Mouse (Mus musculus) ES-Bruce4 (cell line): ENCODE results near the gene Adamts13. TPM values are rescaled to one million over a fixed set of nuclear protein-coding genes. Genes with fewer than 3 reads are reported as not detected.
A peak's percentile ranks its signal among the peaks of the same experiment; 100 is the strongest.

ENCODE experiments used
- H3K27ac ChIP-seq: 2 replicates; pipeline ENCODE4 v1.5.1; 2012; ENCODE audit warnings: low read length, inconsistent platforms; ENCODE audit not compliant: insufficient read depth
- H3K27me3 ChIP-seq: 2 replicates; pipeline ENCODE4 v1.6.1; 2012; ENCODE audit warnings: mild to moderate bottlenecking, low read length, inconsistent platforms; ENCODE audit not compliant: control insufficient read depth, poor library complexity, insufficient read depth, severe bottlenecking
- H3K36me3 ChIP-seq: 2 replicates; pipeline ENCODE4 v1.6.1; 2012; ENCODE audit warnings: inconsistent platforms, mild to moderate bottlenecking, low read length, moderate library complexity; ENCODE audit not compliant: control insufficient read depth, poor library complexity, insufficient read depth, severe bottlenecking
- H3K4me1 ChIP-seq: one replicate; pipeline ENCODE4 v1.8.1; 2011; ENCODE audit warnings: low read length; ENCODE audit not compliant: control insufficient read depth, insufficient read depth
- H3K4me3 ChIP-seq: 2 replicates; pipeline ENCODE4 v1.5.1; 2011; ENCODE audit warnings: low read depth, mild to moderate bottlenecking, low read length
- H3K9ac ChIP-seq: 2 replicates; pipeline ENCODE4 v1.6.1; 2012; ENCODE audit warnings: low read depth, mild to moderate bottlenecking, inconsistent platforms; ENCODE audit not compliant: poor library complexity, severe bottlenecking
- H3K9me3 ChIP-seq: replicated peaks from 2 replicates; pipeline ENCODE4 v1.6.1; 2012; ENCODE audit warnings: mild to moderate bottlenecking, low read length, inconsistent platforms; ENCODE audit not compliant: control insufficient read depth, poor library complexity, insufficient read depth, severe bottlenecking
- CTCF ChIP-seq: IDR thresholded peaks from one replicate; pipeline ENCODE4 v1.8.1; 2011; ENCODE audit warnings: low read depth, low read length
- EP300 ChIP-seq: IDR thresholded peaks from 2 replicates; pipeline ENCODE4 v1.6.1; 2011; ENCODE audit warnings: low read depth, low read length; ENCODE audit not compliant: insufficient read depth
- POLR2A ChIP-seq: IDR thresholded peaks from one replicate; pipeline ENCODE4 v1.8.1; 2011; ENCODE audit warnings: low read length; ENCODE audit not compliant: insufficient read depth
- polyA plus RNA-seq: library from polyadenylated mRNA; stranded (reverse); fragments of >200 nt; gene quantifications from 2 replicates; pipeline ENCODE4 v1.2.4, GENCODE M21; 2011; ENCODE audit warnings: low read depth; ENCODE audit not compliant: missing spikeins, insufficient read depth, insufficient read length

Adamts13 gene
- not detected in 2 replicates for polyA plus RNA-seq

- no peaks in the 10 kb centered on the region for H3K36me3 ChIP-seq
- H3K4me3 ChIP-seq: no peak within 1 kb of the TSS
- no peak within 1 kb of the TSS for H3K9ac ChIP-seq
- H3K9me3 ChIP-seq: no peaks in the 10 kb centered on the region
- H3K27me3 ChIP-seq: no peaks in the 10 kb centered on the region
- TF ChIP-seq POLR2A (no peak), CTCF (no peak), EP300 (no peak)
- H3K27ac ChIP-seq: no peak within 1 kb of the TSS
- no peaks in the 10 kb centered on the region for H3K4me1 ChIP-seq
Measured at GRCm38 (mm10) chr2:26973116-26973515, at the start of gene Adamts13. Gene Adamts13, plus strand, starts transcription at chr2:26973416.

- Histone ChIP-seq H3K9me3 (no peaks in the 10 kb centered on the region), H3K9ac (no peak overlapping the region), H3K36me3 (peaks cover 17% of the 10 kb centered on the region), H3K27ac (no peak overlapping the region), H3K27me3 (no peaks in the 10 kb centered on the region), H3K4me1 (no peaks in the 10 kb centered on the region), H3K4me3 (no peak overlapping the region)
- TF ChIP-seq POLR2A: no peak
- no peak for TF ChIP-seq CTCF
- TF ChIP-seq EP300: no peak
Measured at GRCm38 (mm10) chr2:26927745-26928476, 45.3 kb upstream of the Adamts13 start.

GRCm38 (mm10) chr2:26930390-26930789 is 42.8 kb upstream of the Adamts13 start:
- no peak overlapping the region for H3K4me3 ChIP-seq
- no peaks in the 10 kb centered on the region for H3K4me1 ChIP-seq
- H3K36me3 ChIP-seq: peaks cover 7% of the 10 kb centered on the region; the same call in 1 of the 2 replicates
- TF ChIP-seq EP300 (no peak), POLR2A (no peak), CTCF (peak; percentile 13)
- no peak overlapping the region for H3K27ac ChIP-seq
- no peak overlapping the region for H3K9ac ChIP-seq
- H3K9me3 ChIP-seq: no peaks in the 10 kb centered on the region
- no peaks in the 10 kb centered on the region for H3K27me3 ChIP-seq

GRCm38 (mm10) chr2:26932473-26933303 is 40.5 kb upstream of the Adamts13 start:
- peak overlapping the region; percentile 90 for H3K9ac ChIP-seq
- TF ChIP-seq POLR2A (no peak), CTCF (no peak), EP300 (no peak)
- no peak overlapping the region for H3K27ac ChIP-seq
- no peaks in the 10 kb centered on the region for H3K27me3 ChIP-seq
- peak overlapping the region; percentile 88 for H3K4me3 ChIP-seq
- no peaks in the 10 kb centered on the region for H3K9me3 ChIP-seq
- H3K4me1 ChIP-seq: no peaks in the 10 kb centered on the region
- H3K36me3 ChIP-seq: no peaks in the 10 kb centered on the region; the same call in 1 of the 2 replicates

GRCm38 (mm10) chr2:26933304-26934055 is 39.7 kb upstream of the Adamts13 start, which contains the start of the genes Surf4 and Stkld1:
Gene Surf4, minus strand, starts transcription at chr2:26933928.
Gene Stkld1, plus strand, starts transcription at chr2:26934047.
- H3K9ac ChIP-seq: peak within 1 kb of the TSS; percentile 90
- H3K27ac ChIP-seq: 0 out of 2 replicates have a peak within 1 kb of the TSS, but pooled peaks have one; percentile 8

More at GRCm38 (mm10) chr2:26933304-26934055, 39.7 kb upstream of the Adamts13 start, which contains the start of the genes Surf4 and Stkld1:
- peak; percentile 67 for TF ChIP-seq POLR2A
- no peak for TF ChIP-seq CTCF
- Histone ChIP-seq H3K4me1 (no peaks in the 10 kb centered on the region), H3K27me3 (no peaks in the 10 kb centered on the region), H3K4me3 (peak within 1 kb of the TSS; percentile 88), H3K36me3 (no peaks in the 10 kb centered on the region), H3K9me3 (no peaks in the 10 kb centered on the region)
